Mouse (Mus musculus): ENCODE data around the gene Ddx19a. TPM values are rescaled to one million over a fixed set of nuclear protein-coding genes. Genes with fewer than 3 reads are reported as not detected.
A peak's percentile ranks its signal among the peaks of the same experiment; 100 is the strongest.
"Not testable (repeated sequence)": the region's sequence is repeated elsewhere in the genome, so short reads cannot be mapped to it uniquely, and the experiment has no call there.

Ddx19a gene
- polyA plus RNA-seq, 1 experiment: not detected

DNA sequence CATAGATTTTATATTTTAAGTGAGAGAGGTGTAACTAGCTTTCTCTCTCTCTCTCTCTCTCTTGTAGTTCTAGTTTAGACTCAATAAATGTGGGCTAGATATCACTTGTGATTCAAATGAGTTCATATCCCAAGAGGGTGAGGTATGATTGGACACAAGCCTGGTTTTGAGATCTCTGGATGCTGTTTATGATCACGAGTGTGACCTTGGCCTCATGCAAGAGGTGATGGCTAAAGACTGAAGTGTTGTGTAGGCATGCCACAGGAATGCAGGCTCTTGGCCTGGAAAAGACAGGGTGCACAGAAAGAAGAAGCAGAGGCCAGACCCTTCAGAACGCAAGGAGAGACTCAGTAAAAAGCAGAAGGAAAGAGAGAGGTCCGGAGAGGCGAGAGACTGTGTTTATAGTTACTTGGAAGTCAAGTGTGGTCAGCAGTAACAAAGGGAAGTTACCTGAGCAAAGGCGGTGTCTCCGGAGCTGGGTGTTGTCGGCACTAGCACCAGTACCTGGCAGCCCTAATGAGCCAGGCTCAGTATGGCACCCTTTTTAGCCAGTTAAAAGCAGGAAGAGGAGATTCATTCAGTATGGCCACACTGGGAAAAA is 53.2 kb downstream of the Ddx19a start:
- Histone ChIP-seq H3K4me3 (ENCODE audit: insufficient read depth, low read depth, low read length) (no peak overlapping the region), H3K27ac (ENCODE audit: insufficient read depth, low read depth, low read length) (no peak overlapping the region), H3K4me1 (ENCODE audit: control insufficient read depth, insufficient read depth, low read length) (peaks cover 18% of the 10 kb centered on the region)
- 87% methylated on average over 7 of the region's 7 CpGs for WGBS
- TF ChIP-seq POLR2A (IDR thresholded peaks at IDR 0.05; ENCODE audit: insufficient read depth, low read depth, low read length): no peak
- no peak for TF ChIP-seq CTCF (IDR thresholded peaks at IDR 0.05; ENCODE audit: insufficient read depth, low read depth, low read length)

GRCm38 (mm10) chr8:110941453-110941948 is 56.1 kb downstream of the Ddx19a start:
- TF ChIP-seq POLR2A (IDR thresholded peaks at IDR 0.05; ENCODE audit: insufficient read depth, low read depth, low read length): no peak
- no peak for TF ChIP-seq CTCF (IDR thresholded peaks at IDR 0.05; ENCODE audit: insufficient read depth, low read depth, low read length)
- H3K4me1 ChIP-seq (ENCODE audit: control insufficient read depth, insufficient read depth, low read length): peaks cover 34% of the 10 kb centered on the region
- 18% methylated on average over 10 of the region's 10 CpGs for WGBS
- peak overlapping the region; percentile 35; the same call in 1 of the 2 replicates for H3K27ac ChIP-seq (ENCODE audit: insufficient read depth, low read depth, low read length)
- no peak overlapping the region for H3K4me3 ChIP-seq (ENCODE audit: insufficient read depth, low read depth, low read length)

DNA sequence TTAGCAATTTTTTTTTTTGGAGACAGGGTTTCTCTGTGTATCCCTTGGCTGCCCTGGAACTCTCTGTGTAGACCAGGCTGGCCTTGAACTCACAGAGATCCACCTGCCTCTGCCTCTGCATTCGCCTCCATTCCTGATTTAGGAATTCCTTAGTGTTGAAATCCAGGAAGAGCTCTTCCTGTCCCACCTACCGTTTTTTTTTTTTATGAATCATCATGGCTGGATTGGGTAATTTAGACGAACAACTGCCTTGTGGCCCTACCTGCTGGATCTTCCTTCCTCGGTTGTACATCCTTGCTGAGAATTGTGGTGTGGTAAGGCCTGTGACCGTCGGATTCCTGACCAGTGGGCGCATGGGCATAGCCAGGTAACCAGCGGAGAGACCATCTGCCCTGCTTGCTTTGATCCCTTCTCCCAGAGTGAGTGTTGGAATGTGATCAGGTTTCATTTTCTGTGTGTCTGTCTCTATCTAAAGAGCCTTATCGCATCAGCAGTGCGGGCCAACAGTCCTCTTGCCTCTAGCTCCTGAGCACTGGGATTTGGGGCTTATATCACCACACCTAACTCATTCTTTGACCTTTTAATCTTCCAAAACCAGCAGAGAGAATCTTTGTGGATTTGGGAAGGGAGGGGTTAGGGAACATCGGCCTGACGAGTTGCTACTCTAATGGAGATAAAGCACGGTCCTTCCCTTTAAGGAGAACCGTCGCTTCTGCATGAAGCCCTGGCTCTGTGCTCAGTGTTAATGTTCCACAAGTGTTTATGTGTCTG is 56.7 kb downstream of the Ddx19a start:
- H3K4me3 ChIP-seq (ENCODE audit: insufficient read depth, low read depth, low read length): no peak overlapping the region
- TF ChIP-seq POLR2A (IDR thresholded peaks at IDR 0.05; ENCODE audit: insufficient read depth, low read depth, low read length): no peak
- TF ChIP-seq CTCF (IDR thresholded peaks at IDR 0.05; ENCODE audit: insufficient read depth, low read depth, low read length): no peak
- H3K27ac ChIP-seq (ENCODE audit: insufficient read depth, low read depth, low read length): peak overlapping the region; percentile 35; the same call in 1 of the 2 replicates
- H3K4me1 ChIP-seq (ENCODE audit: control insufficient read depth, insufficient read depth, low read length): peaks cover 35% of the 10 kb centered on the region
- 78% methylated on average over 15 of the region's 15 CpGs for WGBS

GRCm38 (mm10) chr8:110938882-110939589 is 58.6 kb downstream of the Ddx19a start:
- WGBS: 21% methylated on average over 6 of the region's 6 CpGs

GRCm38 (mm10) chr8:110936217-110936616 is 61.4 kb downstream of the Ddx19a start:
- WGBS: 69% methylated on average over 12 of the region's 12 CpGs
- Histone ChIP-seq H3K4me3 (ENCODE audit: insufficient read depth, low read depth, low read length) (no peak overlapping the region), H3K4me1 (ENCODE audit: control insufficient read depth, insufficient read depth, low read length) (peaks cover 29% of the 10 kb centered on the region), H3K27ac (ENCODE audit: insufficient read depth, low read depth, low read length) (no peak overlapping the region)
- TF ChIP-seq CTCF (IDR thresholded peaks at IDR 0.05; ENCODE audit: insufficient read depth, low read depth, low read length) (no peak), POLR2A (IDR thresholded peaks at IDR 0.05; ENCODE audit: insufficient read depth, low read depth, low read length) (no peak)

More at GRCm38 (mm10) chr8:110938882-110939589, 58.6 kb downstream of the Ddx19a start:
- Histone ChIP-seq H3K27ac (ENCODE audit: insufficient read depth, low read depth, low read length) (peak overlapping the region; percentile 78), H3K4me3 (ENCODE audit: insufficient read depth, low read depth, low read length) (no peak overlapping the region), H3K4me1 (ENCODE audit: control insufficient read depth, insufficient read depth, low read length) (peaks cover 35% of the 10 kb centered on the region)
- TF ChIP-seq POLR2A (IDR thresholded peaks at IDR 0.05; ENCODE audit: insufficient read depth, low read depth, low read length) (no peak), CTCF (IDR thresholded peaks at IDR 0.05; ENCODE audit: insufficient read depth, low read depth, low read length) (no peak)

DNA sequence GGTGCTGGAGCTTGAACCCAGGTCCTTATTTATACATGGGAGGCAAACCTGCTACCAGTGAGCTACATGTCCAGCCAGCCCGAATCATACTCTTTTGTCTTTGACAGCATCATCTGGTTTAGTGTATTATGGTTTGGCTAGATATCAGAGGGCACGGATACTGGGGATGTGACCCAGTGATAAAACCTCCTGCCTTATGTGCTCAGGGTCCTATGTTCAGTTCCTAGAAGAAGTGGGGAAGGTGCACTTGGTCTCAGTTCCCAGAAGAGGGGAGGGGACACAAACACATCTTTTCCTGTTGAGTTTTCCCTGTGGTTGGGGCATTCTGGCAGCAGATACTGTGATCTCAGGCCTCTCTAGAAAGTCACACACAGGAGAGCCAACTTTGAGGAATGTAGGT is 64.3 kb downstream of the Ddx19a start:
- no peak overlapping the region for H3K27ac ChIP-seq (ENCODE audit: insufficient read depth, low read depth, low read length)

GRCm38 (mm10) chr8:110932444-110932843 is 65.2 kb downstream of the Ddx19a start:
- peaks cover 20% of the 10 kb centered on the region for H3K4me1 ChIP-seq (ENCODE audit: control insufficient read depth, insufficient read depth, low read length)
- H3K4me3 ChIP-seq (ENCODE audit: insufficient read depth, low read depth, low read length): no peak overlapping the region
- no peak overlapping the region for H3K27ac ChIP-seq (ENCODE audit: insufficient read depth, low read depth, low read length)
- TF ChIP-seq POLR2A (IDR thresholded peaks at IDR 0.05; ENCODE audit: insufficient read depth, low read depth, low read length) (no peak), CTCF (IDR thresholded peaks at IDR 0.05; ENCODE audit: insufficient read depth, low read depth, low read length) (no peak)
- WGBS: 86% methylated on average over 3 of the region's 3 CpGs

More for the DNA sequence above, 64.3 kb downstream of the Ddx19a start:
- WGBS: 93% methylated on average over 2 of the region's 2 CpGs
- TF ChIP-seq CTCF (IDR thresholded peaks at IDR 0.05; ENCODE audit: insufficient read depth, low read depth, low read length) (no peak), POLR2A (IDR thresholded peaks at IDR 0.05; ENCODE audit: insufficient read depth, low read depth, low read length) (no peak)
- Histone ChIP-seq H3K4me3 (ENCODE audit: insufficient read depth, low read depth, low read length) (no peak overlapping the region), H3K4me1 (ENCODE audit: control insufficient read depth, insufficient read depth, low read length) (peaks cover 16% of the 10 kb centered on the region)

DNA sequence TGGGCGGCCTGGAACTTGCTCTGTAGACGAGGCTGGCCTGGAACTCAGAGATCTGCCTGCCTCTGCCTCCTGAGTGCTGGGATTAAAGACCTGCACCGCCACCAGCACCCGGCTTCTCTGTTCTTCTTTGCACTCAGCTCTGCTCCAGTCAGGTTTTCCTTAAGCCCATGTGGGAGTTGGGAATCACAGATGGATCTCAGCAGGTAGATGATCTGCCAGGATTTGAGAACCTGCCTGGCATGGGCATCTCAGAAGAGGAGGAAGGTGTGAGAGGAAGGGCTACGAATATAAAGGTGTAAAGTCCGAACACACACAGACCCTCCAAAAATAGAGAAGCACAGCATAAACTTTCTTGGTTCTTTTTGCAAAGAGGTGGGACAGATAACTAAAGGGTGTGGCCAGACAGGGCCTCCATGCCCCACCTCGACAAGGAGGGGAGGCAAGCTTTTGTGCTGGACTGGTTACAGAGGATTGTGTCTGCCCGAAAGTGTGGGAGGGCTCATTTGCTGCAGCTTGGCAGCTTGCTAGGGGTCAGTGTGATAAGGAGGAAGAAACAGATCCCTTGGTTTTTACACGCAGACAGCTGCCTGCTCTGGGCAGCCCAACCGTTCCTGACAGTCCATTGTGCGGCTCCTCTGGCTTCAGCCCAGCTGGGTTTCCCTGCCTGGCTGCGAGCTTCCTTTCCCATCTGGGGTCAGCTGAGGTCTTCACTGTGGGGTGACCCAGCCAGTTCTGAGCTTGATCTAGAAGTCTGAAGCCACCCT is 66.2 kb downstream of the Ddx19a start:
- no peak overlapping the region for H3K27ac ChIP-seq (ENCODE audit: insufficient read depth, low read depth, low read length)
- 67% methylated on average over 12 of the region's 12 CpGs for WGBS
- H3K4me3 ChIP-seq (ENCODE audit: insufficient read depth, low read depth, low read length): no peak overlapping the region

GRCm38 (mm10) chr8:110929672-110930071 is 67.9 kb downstream of the Ddx19a start:
- H3K27ac ChIP-seq (ENCODE audit: insufficient read depth, low read depth, low read length); H3K4me3 ChIP-seq (ENCODE audit: insufficient read depth, low read depth, low read length): not testable (repeated sequence)
- H3K4me1 ChIP-seq (ENCODE audit: control insufficient read depth, insufficient read depth, low read length): peaks cover 18% of the 10 kb centered on the region
- WGBS: 96% methylated on average over 8 of the region's 8 CpGs

More for the DNA sequence above, 66.2 kb downstream of the Ddx19a start:
- TF ChIP-seq POLR2A (IDR thresholded peaks at IDR 0.05; ENCODE audit: insufficient read depth, low read depth, low read length) (no peak), CTCF (IDR thresholded peaks at IDR 0.05; ENCODE audit: insufficient read depth, low read depth, low read length) (no peak)
- peaks cover 18% of the 10 kb centered on the region for H3K4me1 ChIP-seq (ENCODE audit: control insufficient read depth, insufficient read depth, low read length)

Measured in olfactory bulb, adult 2 months (tissue).